Mouse (Mus musculus) frontal cortex, adult 2 months (tissue): ENCODE data around the gene H2al1c. TPM values are rescaled to one million over a fixed set of nuclear protein-coding genes. Genes with fewer than 3 reads are reported as not detected.
"Not testable (repeated sequence)": the region's sequence is repeated elsewhere in the genome, so short reads cannot be mapped to it uniquely, and the experiment has no call there.

Experiments
- DNase-seq, 2 experiments: peaks; one replicate each; pipeline ENCODE4 v3.0.0; 2022; ENCODE audit warnings: low spot score in 1 of 2; ENCODE audit errors: extremely low spot score in 1 of 2
- polyA plus RNA-seq: library from polyadenylated mRNA; depleted of rRNA; stranded (reverse); fragments of >200 nt; gene quantifications from 2 replicates; pipeline ENCODE4 v1.2.3, GENCODE M21; 2012; rRNA removed

H2al1c gene
- polyA plus RNA-seq = not detected in 2 replicates

GRCm38 (mm10) chrX:11305355-11305754, at the start of gene H2al1c:
H2al1c (plus strand) TSS chrX:11305655.
- not testable (repeated sequence) for DNase-seq

GRCm38 (mm10) chrX:11264918-11265317, 40.5 kb upstream of the H2al1c start:
- no peak for DNase-seq

- peak in 1 of 2 experiments; percentile 19 for DNase-seq
Observed at GRCm38 (mm10) chrX:11267791-11268190, 37.7 kb upstream of the H2al1c start.

GRCm38 (mm10) chrX:11269074-11269473, 36.4 kb upstream of the H2al1c start:
- peak in 1 of 2 experiments; percentile 29 for DNase-seq

GRCm38 (mm10) chrX:11273190-11273589, 32.3 kb upstream of the H2al1c start:
- no peak for DNase-seq

- DNase-seq = no peak
Observed at GRCm38 (mm10) chrX:11277083-11277482, 28.4 kb upstream of the H2al1c start.

- DNase-seq = no peak
Observed at GRCm38 (mm10) chrX:11280741-11281140, 24.7 kb upstream of the H2al1c start.

- no peak for DNase-seq
Observed at GRCm38 (mm10) chrX:11288306-11288882, 17.1 kb upstream of the H2al1c start.

GRCm38 (mm10) chrX:11289244-11289643, 16.2 kb upstream of the H2al1c start:
- DNase-seq = no peak

- DNase-seq = not testable (repeated sequence)
Observed at GRCm38 (mm10) chrX:11298957-11299356, 6.5 kb upstream of the H2al1c start, which contains the start of gene H2al1a. H2al1a (plus strand) TSS chrX:11299257.

- DNase-seq = not testable (repeated sequence)
Observed at GRCm38 (mm10) chrX:11302132-11302531, 3.3 kb upstream of the H2al1c start, which contains the start of gene H2al1b. H2al1b (plus strand) TSS chrX:11302432.

- not testable (repeated sequence) for DNase-seq
Observed at GRCm38 (mm10) chrX:11308524-11308923, 3.1 kb downstream of the H2al1c start, which contains the start of gene H2al1d. H2al1d (plus strand) TSS chrX:11308824.

GRCm38 (mm10) chrX:11311634-11312033, 6.2 kb downstream of the H2al1c start, which contains the start of gene H2al1e:
H2al1e (plus strand) TSS chrX:11311934.
- DNase-seq = not testable (repeated sequence)

- DNase-seq = not testable (repeated sequence)
Observed at GRCm38 (mm10) chrX:11314858-11315257, 9.4 kb downstream of the H2al1c start, which contains the start of gene H2al1f. H2al1f (plus strand) TSS chrX:11315158.

- not testable (repeated sequence) for DNase-seq
Observed at GRCm38 (mm10) chrX:11317956-11318355, 12.5 kb downstream of the H2al1c start, which contains the start of gene H2al1g. H2al1g (plus strand) TSS chrX:11318256.

- DNase-seq = not testable (repeated sequence)
Observed at GRCm38 (mm10) chrX:11321192-11321591, 15.7 kb downstream of the H2al1c start, which contains the start of gene H2al1h. H2al1h (plus strand) TSS chrX:11321492.

GRCm38 (mm10) chrX:11324359-11324758, 18.9 kb downstream of the H2al1c start, which contains the start of gene H2al1i:
H2al1i (plus strand) TSS chrX:11324659.
- not testable (repeated sequence) for DNase-seq

GRCm38 (mm10) chrX:11327522-11327921, 22.1 kb downstream of the H2al1c start, which contains the start of gene H2al1j:
H2al1j (plus strand) TSS chrX:11327822.
- not testable (repeated sequence) for DNase-seq

- no peak for DNase-seq
Observed at GRCm38 (mm10) chrX:11345762-11346161, 40.3 kb downstream of the H2al1c start.

GRCm38 (mm10) chrX:11346756-11347155, 41.3 kb downstream of the H2al1c start:
- no peak for DNase-seq
